Mouse (Mus musculus) forebrain, embryonic 16.5 days (tissue): ENCODE results near the gene Abcg2. TPM values are rescaled to one million over a fixed set of nuclear protein-coding genes. Genes with fewer than 3 reads are reported as not detected.

ENCODE experiments used
- ATAC-seq: fragments of 200-750 bp; cut with Nextera tagmentation; 2 replicates; pipeline ENCODE4 v1.8.0; 2017; ENCODE audit warnings: mild to moderate bottlenecking, moderate library complexity
- H3K27ac ChIP-seq: fragments of 300-500 bp; sonication (generic); 2 replicates; pipeline ENCODE4 v1.5.1; 2014; ENCODE audit warnings: low read length, control low read depth
- H3K27me3 ChIP-seq: fragments of 300-500 bp; sonication (generic); replicated peaks from 2 replicates; pipeline ENCODE4 v1.6.1; 2014; ENCODE audit warnings: low read length; ENCODE audit not compliant: control insufficient read depth, insufficient read depth
- H3K36me3 ChIP-seq: fragments of 300-500 bp; sonication (generic); 2 replicates; pipeline ENCODE4 v1.6.1; 2014; ENCODE audit not compliant: control insufficient read depth, insufficient read depth
- H3K4me1 ChIP-seq: fragments of 300-500 bp; sonication (generic); replicated peaks from 2 replicates; pipeline ENCODE4 v1.6.1; 2014; ENCODE audit warnings: low read length; ENCODE audit not compliant: control insufficient read depth, insufficient read depth
- H3K4me2 ChIP-seq: fragments of 300-500 bp; sonication (generic); 2 replicates; pipeline ENCODE4 v1.6.1; 2014; ENCODE audit warnings: mild to moderate bottlenecking, low read length, control low read depth
- H3K4me3 ChIP-seq: fragments of 300-500 bp; sonication (generic); replicated peaks from 2 replicates; pipeline ENCODE4 v1.5.1; 2014; ENCODE audit warnings: mild to moderate bottlenecking, low read length, control low read depth
- H3K9ac ChIP-seq: fragments of 300-500 bp; sonication (generic); replicated peaks from 2 replicates; pipeline ENCODE4 v1.6.1; 2014; ENCODE audit warnings: low read depth, low read length, control low read depth
- H3K9me3 ChIP-seq: fragments of 300-500 bp; sonication (generic); 2 replicates; pipeline ENCODE4 v1.6.1; 2016; ENCODE audit warnings: low read length; ENCODE audit not compliant: control insufficient read depth
- WGBS: fragments of 180-500 bp; shearing (Covaris S2); extraction: QIAGEN DNeasy Blood & Tissue Kit; methylation state at CpG from one replicate; pipeline ENCODE4 v1.1.7; 2014; 5-methylcytosine and 5-hydroxymethylcytosine counted together
- polyA plus RNA-seq: library from polyadenylated mRNA; unstranded; fragments of >200 nt; fragmentation: Nextera tagmentation; extraction: Ambion mirVana; gene quantifications from 2 replicates; pipeline ENCODE4 v1.2.1, GENCODE M21; 2015

Abcg2 gene
- polyA plus RNA-seq, 1 experiment from 2014 or later, result 33.5 TPM

GRCm38 (mm10) chr6:58710369-58710768 lies 126.0 kb downstream of the Abcg2 start:
- Histone ChIP-seq H3K27me3 (no peaks in the 10 kb centered on the region), H3K9ac (no peak overlapping the region), H3K4me1 (no peaks in the 10 kb centered on the region), H3K27ac (no peak overlapping the region), H3K36me3 (no peaks in the 10 kb centered on the region), H3K4me3 (no peak overlapping the region), H3K4me2 (no peak overlapping the region), H3K9me3 (no peaks in the 10 kb centered on the region)
- ATAC-seq, result no peak
- WGBS, result 64% methylated on average over 1 of the region's 1 CpGs

- WGBS, result 86% methylated on average over 2 of the region's 2 CpGs
- H3K27me3 ChIP-seq, result no peaks in the 10 kb centered on the region
- no peaks in the 10 kb centered on the region for H3K9me3 ChIP-seq
- no peak for ATAC-seq
- H3K4me2 ChIP-seq, result no peak overlapping the region
- H3K27ac ChIP-seq, result no peak overlapping the region
- no peaks in the 10 kb centered on the region for H3K4me1 ChIP-seq
- H3K9ac ChIP-seq, result no peak overlapping the region
- H3K36me3 ChIP-seq, result no peaks in the 10 kb centered on the region
- no peak overlapping the region for H3K4me3 ChIP-seq
Observed at GRCm38 (mm10) chr6:58711909-58712308, 127.6 kb downstream of the Abcg2 start.

- Histone ChIP-seq H3K9ac (no peak overlapping the region), H3K9me3 (no peaks in the 10 kb centered on the region), H3K36me3 (no peaks in the 10 kb centered on the region), H3K4me1 (no peaks in the 10 kb centered on the region), H3K4me3 (no peak overlapping the region), H3K4me2 (no peak overlapping the region), H3K27me3 (no peaks in the 10 kb centered on the region), H3K27ac (no peak overlapping the region)
- WGBS, result 89% methylated on average over 2 of the region's 2 CpGs
- ATAC-seq, result no peak
Observed at GRCm38 (mm10) chr6:58733851-58734250, 149.5 kb downstream of the Abcg2 start.

GRCm38 (mm10) chr6:58735090-58735489 lies 150.8 kb downstream of the Abcg2 start:
- H3K27me3 ChIP-seq, result no peaks in the 10 kb centered on the region
- H3K4me3 ChIP-seq, result no peak overlapping the region
- H3K27ac ChIP-seq, result no peak overlapping the region
- WGBS, result 100% methylated on average over 1 of the region's 1 CpGs
- no peaks in the 10 kb centered on the region for H3K36me3 ChIP-seq
- H3K4me1 ChIP-seq, result no peaks in the 10 kb centered on the region
- H3K9ac ChIP-seq, result no peak overlapping the region
- no peaks in the 10 kb centered on the region for H3K9me3 ChIP-seq
- no peak overlapping the region for H3K4me2 ChIP-seq
- ATAC-seq, result no peak

Other genes with a start within 250 kb of the Abcg2 start
- gene Vmn1r30, start 141.1 kb upstream of the Abcg2 start, polyA plus RNA-seq, result not detected in 2 replicates
- gene Vmn1r31, start 109.2 kb upstream of the Abcg2 start, polyA plus RNA-seq, result not detected in 2 replicates
- 24.9 and 29.2 TPM in 2 replicates for gene Herc3, start 246.9 kb downstream of the Abcg2 start, polyA plus RNA-seq